Mouse (Mus musculus): ENCODE measurements at regions not wholly inside any gene's neighbourhood (a gene's known extent, or its start where the extent isn't known, plus 50 kb on each side); places are given as distances from the start of the nearest gene placed in this dataset.
A peak's percentile ranks its signal among the peaks of the same experiment; 100 is the strongest.

- DNase-seq: no peak
Measured at GRCm38 (mm10) chr10:9161597-9161996, 275.7 kb upstream of the Sash1 start.

GRCm38 (mm10) chr10:9157299-9158215, 271.7 kb upstream of the Sash1 start:
- no peak for DNase-seq

- DNase-seq: no peak
Measured at GRCm38 (mm10) chr10:9136099-9136498, 250.2 kb upstream of the Sash1 start.

GRCm38 (mm10) chr10:9134293-9135021, 248.6 kb upstream of the Sash1 start:
- no peak for DNase-seq

GRCm38 (mm10) chr10:9130061-9130460, 244.2 kb upstream of the Sash1 start:
- no peak for DNase-seq

- DNase-seq: no peak
Measured at GRCm38 (mm10) chr10:9119249-9119648, 233.4 kb upstream of the Sash1 start.

GRCm38 (mm10) chr10:9117648-9118551, 232.0 kb upstream of the Sash1 start:
- no peak for DNase-seq

- DNase-seq: no peak
Measured at GRCm38 (mm10) chr10:9117134-9117533, 231.3 kb upstream of the Sash1 start.

GRCm38 (mm10) chr10:9113706-9114105, 227.8 kb upstream of the Sash1 start:
- no peak for DNase-seq

GRCm38 (mm10) chr10:9111051-9111450, 225.2 kb upstream of the Sash1 start:
- no peak for DNase-seq

- DNase-seq: no peak
Measured at GRCm38 (mm10) chr10:9096207-9096606, 210.3 kb upstream of the Sash1 start.

- no peak for DNase-seq
Measured at GRCm38 (mm10) chr10:9095163-9095562, 209.3 kb upstream of the Sash1 start.

GRCm38 (mm10) chr10:9092237-9092885, 206.5 kb upstream of the Sash1 start:
- peak; percentile 20 for DNase-seq

- DNase-seq: no peak
Measured at GRCm38 (mm10) chr10:9090961-9091360, 205.1 kb upstream of the Sash1 start.

GRCm38 (mm10) chr10:9087871-9088270, 202.0 kb upstream of the Sash1 start:
- no peak for DNase-seq

GRCm38 (mm10) chr10:9087171-9087570, 201.3 kb upstream of the Sash1 start:
- DNase-seq: no peak

GRCm38 (mm10) chr10:9086666-9087065, 200.8 kb upstream of the Sash1 start:
- no peak for DNase-seq

GRCm38 (mm10) chr10:9085441-9085840, 199.6 kb upstream of the Sash1 start:
- DNase-seq: no peak

- no peak for DNase-seq
Measured at GRCm38 (mm10) chr10:9074916-9075315, 189.0 kb upstream of the Sash1 start.

- no peak for DNase-seq
Measured at GRCm38 (mm10) chr10:9071630-9072029, 185.8 kb upstream of the Sash1 start.

- no peak for DNase-seq
Measured at GRCm38 (mm10) chr10:9069608-9070190, 183.8 kb upstream of the Sash1 start.

- no peak for DNase-seq
Measured at GRCm38 (mm10) chr10:9066566-9066965, 180.7 kb upstream of the Sash1 start.
